Mouse (Mus musculus) adrenal gland, adult 8-10 months (tissue): Measurements from ENCODE around the gene Dennd1b. TPM values are rescaled to one million over a fixed set of nuclear protein-coding genes. Genes with fewer than 3 reads are reported as not detected.

Source experiments
- DNase-seq: peaks from one replicate; pipeline ENCODE4 v3.0.0; 2022
- total RNA-seq, 4 experiments: library from RNA; stranded (reverse); gene quantifications; 2 replicates each; pipeline ENCODE4 v1.2.4; 2022

Dennd1b gene
- total RNA-seq, 4 experiments from 2014 or later = 26.2 to 36.5 (median 28.1) TPM

DNA sequence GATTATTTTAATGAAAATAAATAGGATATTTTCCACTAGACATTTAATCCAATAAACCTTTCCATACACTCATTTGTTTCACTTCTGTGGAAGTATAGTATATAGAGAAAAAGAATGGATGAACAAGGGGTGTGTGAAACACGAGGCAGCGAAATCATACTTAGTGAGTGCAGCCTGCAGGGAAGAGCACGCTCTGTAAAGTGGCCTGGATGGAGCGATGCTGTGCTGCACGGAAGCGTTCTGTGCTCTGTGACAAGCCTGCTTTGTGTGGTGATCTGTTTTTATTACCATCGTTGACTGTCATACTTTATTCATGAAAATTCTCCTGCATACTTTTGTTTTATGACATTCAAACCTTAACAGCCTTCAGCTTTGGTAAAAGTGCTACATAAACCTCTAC lies 58.1 kb downstream of the Dennd1b start:
- no peak for DNase-seq

DNA sequence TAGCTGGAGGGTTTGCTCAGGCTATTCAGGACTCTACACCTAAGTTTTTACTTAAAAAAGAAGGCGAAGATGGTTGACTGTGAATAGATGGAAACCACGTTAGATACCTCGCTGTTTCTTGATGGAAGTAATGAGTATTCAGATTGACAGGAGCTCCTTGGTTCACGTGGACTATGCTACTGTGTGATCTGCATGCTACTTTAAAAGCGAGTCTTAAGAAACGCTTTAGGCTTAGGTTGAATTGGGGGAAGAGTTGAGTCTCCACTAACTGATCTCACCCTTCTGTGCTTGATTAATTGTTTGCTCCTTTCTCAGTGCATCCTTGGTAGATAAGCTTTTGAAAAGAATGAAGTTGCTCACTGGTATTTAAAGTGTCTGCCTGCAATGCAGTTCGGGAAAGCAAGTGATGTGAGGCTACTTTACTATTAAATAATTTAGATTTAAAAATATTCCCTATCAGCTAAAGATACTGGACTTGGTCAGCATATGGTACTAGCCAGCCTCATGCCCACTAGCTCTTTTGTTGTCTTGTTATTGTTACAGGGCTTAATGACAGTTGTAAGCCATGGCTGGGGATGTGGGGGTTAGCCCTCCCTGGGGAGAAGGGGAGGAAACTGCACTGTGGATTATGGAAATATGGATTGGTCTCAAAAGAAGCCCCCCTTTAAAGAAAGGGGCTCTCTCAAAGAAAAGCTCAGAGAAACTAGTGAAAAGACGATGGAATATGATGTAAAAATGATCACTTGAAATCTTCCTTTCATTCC lies 62.8 kb downstream of the Dennd1b start:
- DNase-seq = no peak

DNA sequence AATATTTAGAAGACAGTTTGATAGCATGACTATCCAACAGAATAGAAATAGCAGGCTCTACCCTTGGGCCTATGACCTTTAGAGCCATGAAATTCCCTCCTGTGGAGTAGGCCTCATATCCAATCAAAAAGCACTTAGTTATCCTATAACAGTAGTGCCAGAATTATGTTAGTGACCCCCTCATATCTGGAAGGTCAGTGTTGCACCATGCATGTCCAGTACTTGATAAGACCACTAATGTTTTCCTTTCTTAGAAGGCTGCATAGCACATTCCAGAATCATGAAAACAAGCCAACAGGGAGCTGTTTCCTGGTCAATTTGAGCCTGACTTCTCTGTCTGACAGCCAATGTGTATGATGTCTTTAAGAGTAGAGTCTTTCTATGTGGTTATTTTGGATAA lies 66.3 kb downstream of the Dennd1b start:
- no peak for DNase-seq

DNA sequence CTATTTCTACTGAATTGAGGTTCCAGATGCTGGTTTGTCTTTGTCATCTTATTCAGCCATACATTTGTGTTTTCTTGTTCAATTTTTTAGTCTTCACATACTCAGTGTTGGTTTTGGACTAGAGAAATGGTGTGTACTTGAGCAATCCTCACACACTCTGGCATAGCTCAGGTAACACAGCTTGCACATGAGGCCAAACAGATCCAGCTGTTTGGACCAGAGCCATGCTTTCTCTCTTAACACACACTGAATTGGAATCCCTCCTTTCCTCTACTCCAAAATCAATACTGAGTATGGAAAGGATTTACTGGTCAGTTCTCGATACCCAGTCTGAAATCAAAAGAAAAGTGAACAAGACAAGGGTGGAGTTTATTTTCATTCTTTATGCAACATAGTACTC lies 69.2 kb downstream of the Dennd1b start:
- DNase-seq = no peak

DNA sequence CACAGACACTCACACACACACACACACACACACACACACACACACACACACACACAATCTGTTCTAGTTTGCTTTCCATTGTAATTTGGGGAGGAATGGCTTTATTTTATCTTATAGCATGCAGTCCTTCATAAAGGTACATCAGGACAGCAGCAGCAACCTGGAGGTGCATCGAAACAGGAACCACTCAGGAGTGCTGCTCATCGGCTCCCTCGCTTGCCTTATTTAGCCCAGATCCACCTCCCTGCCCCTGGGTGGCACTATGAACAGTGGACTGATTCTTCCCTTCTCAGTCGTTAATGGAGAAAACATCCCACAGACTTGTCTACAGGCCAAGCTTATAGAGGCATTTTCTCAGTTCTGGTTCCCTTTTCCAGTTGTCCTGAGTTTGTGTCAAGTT lies 71.9 kb downstream of the Dennd1b start:
- DNase-seq = no peak

DNA sequence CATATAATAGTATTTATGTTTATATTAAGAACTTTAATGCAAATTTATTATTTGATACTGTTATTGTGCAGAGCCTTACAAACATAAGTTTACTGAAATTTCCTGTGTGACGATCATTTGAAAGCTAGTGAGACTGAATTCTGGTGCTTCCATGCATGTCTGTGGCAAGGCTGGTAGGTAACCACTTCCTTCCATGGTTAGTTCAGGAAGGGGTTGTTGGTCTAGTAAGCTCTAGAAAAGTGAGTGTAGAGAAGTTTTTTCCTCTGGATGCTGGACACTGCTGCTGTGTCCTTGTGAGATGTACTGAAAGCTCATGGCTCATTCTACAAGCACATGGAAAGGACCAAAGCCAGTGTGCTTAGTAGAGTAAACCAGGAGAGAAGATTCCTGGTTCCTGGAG lies 73.1 kb downstream of the Dennd1b start:
- no peak for DNase-seq

DNA sequence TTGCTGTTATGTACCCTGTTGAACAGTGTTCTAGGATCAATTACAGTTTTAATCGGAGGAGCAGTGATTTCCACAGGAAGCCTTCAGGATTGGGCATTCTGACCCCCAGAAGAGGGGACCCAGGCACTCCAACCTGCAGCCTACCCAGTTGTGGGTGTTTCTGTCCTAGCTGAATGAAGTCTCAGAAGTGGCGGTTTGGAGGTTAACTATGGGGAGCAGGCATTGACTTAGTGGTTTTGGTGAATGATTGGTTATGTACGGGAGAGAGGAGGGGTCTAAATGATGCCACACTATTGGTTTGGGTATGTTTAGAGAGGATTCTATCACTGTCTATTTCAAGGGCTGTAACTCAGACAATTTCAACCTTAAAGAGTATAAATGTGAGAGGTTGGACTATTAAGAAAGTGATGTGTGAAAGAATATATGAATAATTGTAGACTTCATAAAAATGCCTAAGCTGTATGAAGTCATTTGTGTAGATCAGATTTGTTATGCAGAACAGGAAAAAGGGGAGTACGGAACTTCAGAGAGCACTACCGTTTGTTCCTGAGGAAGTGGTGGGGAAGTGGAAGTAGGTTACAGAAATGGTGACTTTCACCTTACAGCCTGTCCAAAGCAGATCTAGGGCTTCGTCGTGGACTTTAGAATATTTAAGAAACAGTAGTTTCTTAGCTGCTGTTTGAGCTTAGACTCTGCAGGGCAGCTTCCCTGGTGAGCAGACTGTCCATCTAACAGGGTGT lies 73.7 kb downstream of the Dennd1b start:
- no peak for DNase-seq

DNA sequence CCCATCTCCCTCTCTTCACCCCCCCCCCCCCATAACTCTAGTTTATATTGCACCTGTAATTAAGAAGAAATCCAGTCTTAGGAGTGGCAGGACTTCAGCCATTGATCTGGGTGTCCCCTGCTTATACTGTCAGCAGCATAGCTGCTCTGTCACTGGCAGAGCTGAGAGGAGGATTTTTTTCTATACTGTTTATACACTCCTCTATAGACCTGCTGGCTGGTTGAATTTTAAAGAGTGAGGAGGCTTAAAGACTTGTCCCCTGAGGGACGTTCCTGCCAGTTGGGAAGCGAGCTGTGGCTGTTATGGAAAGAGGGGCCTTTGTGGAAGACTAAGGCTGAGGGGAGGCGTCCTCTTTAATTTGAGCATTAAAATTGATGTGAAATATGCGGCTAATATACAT lies 74.8 kb downstream of the Dennd1b start:
- DNase-seq = no peak

DNA sequence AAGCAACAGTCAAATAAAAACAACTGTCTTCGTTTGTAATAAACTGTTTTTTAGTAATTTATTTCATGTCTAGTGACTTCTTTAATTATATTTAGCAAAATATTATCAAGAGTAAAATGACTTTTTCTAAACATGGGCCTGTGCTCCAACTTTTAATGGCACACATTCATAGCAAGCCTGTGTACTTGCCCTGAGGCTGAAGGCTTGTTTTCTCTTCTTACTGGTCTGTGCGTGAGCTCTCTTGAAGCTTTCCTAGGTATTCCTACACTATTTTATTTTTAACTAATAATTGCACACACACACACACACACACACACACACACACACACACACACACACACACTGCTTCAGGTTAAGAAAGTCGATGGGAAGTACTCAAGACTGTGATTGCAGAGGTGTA lies 75.4 kb downstream of the Dennd1b start:
- no peak for DNase-seq

DNA sequence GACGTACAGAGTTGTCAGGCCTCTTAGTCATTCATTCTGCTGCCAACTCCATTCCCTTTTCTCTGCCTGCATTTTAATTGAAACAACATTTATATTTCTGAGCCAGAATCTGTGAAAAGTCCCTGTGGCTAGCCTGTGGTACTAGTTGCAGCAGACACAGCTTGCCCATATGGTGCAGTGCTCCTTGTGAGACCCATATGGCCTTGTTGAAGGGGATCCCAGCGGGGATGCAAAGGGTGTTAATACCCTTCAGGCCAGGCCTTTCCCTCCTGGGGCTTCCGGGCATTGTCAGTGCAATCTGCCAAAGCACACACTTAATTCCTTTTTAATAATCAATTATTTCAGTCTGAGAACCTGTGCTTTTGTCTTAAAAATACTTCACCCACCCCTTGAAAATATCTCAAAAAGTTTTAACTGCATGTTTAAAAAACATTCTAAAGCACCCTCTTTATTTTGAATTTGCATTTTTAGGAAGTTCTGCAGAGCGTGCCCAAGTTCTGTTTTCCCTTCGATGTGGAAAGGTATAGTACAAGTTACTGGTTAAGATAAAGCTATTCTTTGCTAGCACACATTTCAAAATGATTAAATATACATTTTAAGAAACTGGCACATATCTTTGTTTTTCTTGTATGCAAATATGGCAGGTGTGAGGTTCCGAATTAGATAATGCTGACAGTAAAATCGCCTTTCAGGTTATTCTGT lies 76.4 kb downstream of the Dennd1b start:
- no peak for DNase-seq

DNA sequence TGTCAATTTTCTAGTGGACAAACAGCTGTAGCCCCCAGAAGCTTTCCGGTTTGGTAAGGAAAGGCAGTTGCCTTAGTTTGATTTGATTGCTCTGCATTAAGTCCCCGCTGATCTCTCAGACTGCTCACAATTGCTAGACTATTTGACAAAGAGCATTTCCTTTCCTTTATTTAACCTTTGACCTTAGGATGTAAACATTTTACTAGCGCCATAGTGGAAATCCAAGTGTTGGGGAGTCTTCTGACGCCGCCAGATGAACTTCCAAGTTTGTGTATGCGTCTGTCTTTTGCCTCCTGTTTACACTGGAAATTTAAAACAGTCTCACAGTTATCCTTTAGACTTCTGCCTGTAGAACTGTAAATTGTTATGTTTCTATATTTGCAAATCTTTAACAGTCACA lies 85.8 kb downstream of the Dennd1b start:
- DNase-seq = no peak

DNA sequence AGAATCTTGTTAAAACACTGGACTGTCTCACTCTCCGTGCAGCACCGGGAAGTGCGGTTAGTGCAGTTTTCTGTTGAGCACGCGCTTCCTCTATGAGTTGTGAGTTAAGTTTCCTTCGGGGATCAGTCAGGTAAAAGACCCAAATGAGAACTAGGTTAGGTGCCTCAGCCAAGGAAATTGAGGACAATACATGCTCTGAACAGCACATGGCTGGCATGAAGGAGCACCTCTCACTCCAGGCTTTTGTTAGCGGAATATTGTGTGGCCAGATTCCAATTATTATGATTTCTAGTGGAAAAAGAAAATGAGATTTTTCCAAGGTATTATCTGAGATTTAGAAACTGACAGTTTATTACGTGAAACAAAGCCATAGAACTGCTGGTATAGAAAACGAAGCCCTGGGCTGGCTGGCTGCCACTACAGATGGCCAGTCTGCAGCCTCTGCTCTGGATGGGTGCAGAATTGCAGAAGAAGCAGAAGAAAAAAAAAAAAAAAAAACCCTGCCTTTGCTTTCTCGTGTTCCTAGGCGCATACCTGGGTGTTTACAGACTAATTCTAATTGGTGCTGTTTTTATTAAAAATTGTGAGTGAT lies 86.7 kb downstream of the Dennd1b start:
- no peak for DNase-seq

DNA sequence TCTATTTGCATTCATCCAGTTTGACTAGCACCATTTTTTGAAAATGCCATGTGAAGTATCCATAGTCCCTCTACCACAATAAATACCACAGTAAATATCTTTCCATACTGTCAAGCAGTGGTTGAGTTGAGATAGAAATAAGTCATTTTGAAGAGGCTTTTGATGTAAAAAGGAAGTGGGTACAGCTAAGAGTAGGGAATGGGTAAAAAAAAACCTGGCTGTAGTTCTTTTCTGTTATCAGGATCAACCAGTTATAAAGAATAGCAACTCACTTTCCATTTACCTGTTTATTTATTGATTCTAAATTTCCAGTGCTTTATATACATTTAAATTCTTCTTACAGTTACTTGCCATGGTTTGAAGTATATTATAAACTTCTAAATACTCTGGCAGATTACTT lies 89.8 kb downstream of the Dennd1b start:
- no peak for DNase-seq

DNA sequence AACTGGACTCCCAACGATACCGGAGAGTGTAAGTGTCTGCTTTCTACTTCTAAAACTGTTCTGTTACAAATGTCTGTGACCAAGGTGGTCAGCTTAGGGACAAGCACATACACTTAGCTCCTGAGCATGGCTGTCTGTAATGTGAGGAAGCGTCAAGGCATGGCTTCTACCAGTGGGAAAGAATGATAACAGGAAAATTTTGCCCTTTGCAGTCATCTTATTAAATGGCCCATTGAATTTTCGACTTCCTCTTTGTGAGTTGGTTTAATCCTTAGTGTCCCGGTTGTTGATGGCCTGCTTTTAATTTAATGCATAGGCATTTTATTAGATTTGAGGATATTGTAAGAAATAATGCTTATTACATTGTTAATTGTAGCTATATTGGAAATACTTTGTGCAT lies 97.1 kb downstream of the Dennd1b start:
- DNase-seq = no peak

DNA sequence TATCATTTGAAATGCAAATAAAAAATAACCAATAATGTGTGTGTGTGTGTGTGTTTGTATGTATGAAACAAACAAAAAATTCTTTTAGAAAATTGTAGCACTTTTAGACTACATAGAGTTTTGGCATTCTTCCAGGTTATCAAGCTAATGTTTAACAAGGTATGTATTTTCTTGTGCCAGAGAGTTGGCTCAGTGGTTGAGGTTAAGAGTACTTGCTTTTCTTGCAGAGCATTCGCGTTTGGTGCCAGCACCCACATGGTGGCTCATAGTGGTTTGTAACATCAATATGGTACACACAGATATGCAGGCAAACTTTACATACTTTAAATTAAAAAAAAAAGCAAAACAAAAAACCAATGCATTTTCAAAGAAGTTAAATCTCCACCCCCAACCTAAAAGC lies 101.5 kb downstream of the Dennd1b start:
- no peak for DNase-seq

DNA sequence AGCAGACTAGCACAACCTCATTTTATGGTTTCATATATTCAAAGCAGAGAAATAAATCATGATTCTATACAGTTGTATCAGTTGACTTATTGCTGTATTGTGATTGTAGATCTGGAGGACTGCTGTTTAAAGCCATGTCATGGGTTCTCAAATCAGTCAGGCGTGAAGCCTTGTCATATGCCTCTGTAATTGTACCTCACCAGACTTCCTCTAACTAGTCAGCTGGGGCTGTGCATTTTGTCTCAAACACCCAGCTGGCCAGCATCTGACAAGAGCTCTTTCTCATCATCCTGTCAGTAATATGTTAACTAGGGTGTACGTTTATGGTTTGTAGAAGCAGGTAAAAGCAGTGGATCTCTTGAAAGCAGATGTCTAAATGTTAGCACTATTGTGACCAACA lies 104.0 kb downstream of the Dennd1b start:
- no peak for DNase-seq

DNA sequence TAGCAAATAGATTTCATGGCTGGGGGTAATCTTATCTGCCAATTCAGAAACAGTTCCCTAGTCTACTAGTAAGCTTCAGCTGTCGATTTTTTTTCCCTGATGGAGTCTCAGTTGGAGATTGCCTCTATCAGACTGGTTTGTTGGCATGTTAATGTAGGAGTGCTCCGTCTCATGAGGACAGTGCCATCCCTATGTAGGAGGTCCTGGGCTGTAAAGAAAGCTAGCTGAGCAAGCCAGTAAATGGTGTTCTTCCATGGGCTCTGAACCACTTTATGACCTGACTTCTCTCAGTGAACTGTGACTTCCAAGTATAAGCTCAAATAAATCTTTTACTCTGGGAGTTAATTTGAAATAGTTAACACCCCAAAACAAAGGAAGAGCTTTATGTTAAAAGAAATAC lies 107.8 kb downstream of the Dennd1b start:
- no peak for DNase-seq

DNA sequence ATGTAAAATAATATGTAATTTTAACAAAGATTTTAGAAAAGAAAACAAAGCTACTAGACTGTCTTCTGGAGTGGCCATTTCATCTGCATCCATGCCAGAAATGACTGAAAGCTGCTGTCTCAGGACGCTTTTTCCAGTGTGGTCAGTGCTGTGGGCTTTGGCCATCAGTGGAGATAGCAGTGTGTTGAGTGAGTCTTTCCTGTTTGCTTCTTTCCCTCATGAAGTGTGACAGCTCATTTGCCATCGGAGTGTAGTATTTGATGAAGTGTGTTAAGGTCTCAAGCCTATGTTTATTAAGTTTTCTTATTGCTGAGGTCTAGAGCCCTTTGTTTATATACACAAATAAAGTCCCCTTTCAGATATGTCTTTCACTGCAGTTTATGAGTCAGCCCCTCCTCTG lies 112.4 kb downstream of the Dennd1b start:
- no peak for DNase-seq

DNA sequence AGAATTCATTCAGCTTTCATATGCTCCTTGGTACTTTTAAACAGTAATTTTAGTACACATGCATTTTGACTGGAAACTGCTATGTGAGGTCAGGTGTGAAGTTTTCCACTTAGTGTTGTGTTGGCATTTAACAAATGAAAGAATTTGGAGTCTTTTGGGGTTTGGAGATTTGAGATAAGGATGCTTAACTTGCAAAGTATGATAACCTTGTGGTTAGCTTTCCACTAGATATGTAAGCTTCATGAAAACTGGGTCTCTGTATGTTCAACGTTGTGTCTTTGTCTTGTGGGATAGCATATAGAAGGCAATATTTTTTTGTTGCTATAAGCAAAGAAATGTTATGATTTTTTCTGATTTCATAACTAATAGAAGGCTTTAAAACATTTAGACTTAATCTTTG lies 114.8 kb downstream of the Dennd1b start:
- no peak for DNase-seq

DNA sequence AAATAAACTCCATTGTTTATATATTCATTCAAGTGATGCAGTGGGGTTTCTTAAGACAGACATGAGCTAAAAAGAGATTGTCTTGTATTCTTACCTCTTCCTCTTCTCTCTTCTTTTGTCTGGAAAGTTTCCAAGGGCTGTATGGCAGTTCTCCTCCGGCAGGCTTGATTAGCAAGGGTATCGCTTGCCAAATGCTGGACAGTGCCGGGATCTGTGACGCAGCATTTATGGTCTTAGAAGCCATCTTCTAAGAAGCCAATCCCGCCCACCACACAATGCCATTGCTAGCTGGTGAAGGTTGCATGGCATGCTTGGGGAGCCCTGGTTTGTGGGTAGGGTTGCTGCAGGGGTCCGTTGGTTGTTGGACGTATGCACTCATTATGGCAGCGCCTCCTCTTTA lies 115.8 kb downstream of the Dennd1b start:
- DNase-seq = no peak

DNA sequence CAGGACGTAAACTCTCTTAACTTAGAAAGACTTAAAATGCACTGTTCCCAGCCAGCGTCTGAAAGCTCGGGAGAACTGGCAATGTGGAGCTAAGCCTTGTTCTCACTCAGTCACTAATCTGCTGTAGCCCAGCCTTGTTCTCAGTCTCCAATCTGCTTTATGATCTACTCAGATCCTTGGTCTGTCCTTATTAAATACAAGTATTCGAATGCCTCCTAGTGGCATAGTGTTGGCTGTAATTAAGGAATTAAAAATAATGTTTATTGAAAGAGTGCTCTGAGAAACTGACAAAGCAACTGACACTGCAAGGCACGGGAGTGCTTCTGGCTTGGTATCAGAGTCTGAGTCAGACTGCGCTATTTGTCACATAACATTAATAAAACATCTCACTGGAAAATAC lies 116.3 kb downstream of the Dennd1b start:
- no peak for DNase-seq

DNA sequence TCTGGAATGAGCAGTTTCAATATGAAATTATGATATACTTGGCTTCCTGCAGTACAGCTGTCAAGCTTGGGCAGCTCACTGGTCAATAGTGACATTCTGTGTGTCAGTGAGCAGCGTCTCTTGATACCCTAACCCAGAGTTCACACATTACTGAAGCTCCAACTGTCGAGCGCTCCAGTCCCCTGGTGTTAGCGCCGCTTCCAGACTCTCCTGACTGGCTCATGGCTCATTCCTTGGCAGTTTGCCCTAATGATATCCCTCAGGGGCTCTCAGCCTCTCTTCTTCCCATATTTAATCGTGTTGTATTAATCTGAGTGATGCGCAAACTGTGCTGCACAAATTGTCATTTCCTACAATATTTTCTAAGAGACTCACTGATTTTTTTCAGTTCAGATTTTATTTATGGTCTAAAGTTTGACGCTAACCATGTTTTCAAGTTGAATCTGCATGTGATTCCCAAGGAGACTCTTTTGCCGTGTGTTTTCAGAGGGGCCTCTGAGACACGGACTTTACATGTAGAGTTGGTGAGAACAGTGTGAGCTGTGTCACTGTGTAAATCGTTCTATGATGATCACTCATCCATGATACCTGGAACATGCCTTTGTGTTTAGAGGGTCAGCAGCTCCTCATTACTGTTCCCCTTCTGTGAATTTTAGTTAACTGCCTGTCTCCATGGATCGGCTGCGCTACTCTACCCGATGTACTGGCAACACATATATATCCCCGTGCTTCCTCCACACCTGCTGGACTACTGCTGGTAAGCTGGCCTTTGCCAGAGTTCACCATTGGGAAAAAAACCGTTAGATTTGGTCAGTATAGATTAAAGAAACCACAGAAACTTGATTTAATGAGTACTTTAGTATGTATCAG lies 117.5 kb downstream of the Dennd1b start:
- no peak for DNase-seq
